Mouse (Mus musculus) embryonic facial prominence, embryonic 11.5 days (tissue): ENCODE data around the gene Sept14. TPM values are rescaled to one million over a fixed set of nuclear protein-coding genes. Genes with fewer than 3 reads are reported as not detected.

Source experiments
- ATAC-seq: fragments of 200-750 bp; cut with Nextera tagmentation; replicated peaks from 2 replicates; pipeline ENCODE4 v1.8.0; 2017; ENCODE audit warnings: low read depth; ENCODE audit not compliant: insufficient number of reproducible peaks, low FRiP score, low TSS enrichment
- DNase-seq: peaks from one replicate; pipeline ENCODE4 v3.0.0-alpha.2; 2015; ENCODE audit warnings: low spot score
- H3K27ac ChIP-seq: fragments of 300-500 bp; sonication (generic); replicated peaks from 2 replicates; pipeline ENCODE4 v1.5.1; 2014; ENCODE audit warnings: mild to moderate bottlenecking, low read depth, low read length, control low read depth
- H3K27me3 ChIP-seq: fragments of 300-500 bp; sonication (generic); 2 replicates; pipeline ENCODE4 v1.6.1; 2014; ENCODE audit warnings: mild to moderate bottlenecking, low read length, moderate library complexity, mixed read lengths; ENCODE audit not compliant: control insufficient read depth, insufficient read depth
- H3K36me3 ChIP-seq: fragments of 300-500 bp; sonication (generic); replicated peaks from 2 replicates; pipeline ENCODE4 v1.6.1; 2014; ENCODE audit warnings: low read depth, mild to moderate bottlenecking, low read length, moderate library complexity, mixed read lengths; ENCODE audit not compliant: control insufficient read depth, insufficient read depth
- H3K4me1 ChIP-seq: fragments of 300-500 bp; sonication (generic); 2 replicates; pipeline ENCODE4 v1.6.1; 2014; ENCODE audit warnings: low read length, mixed read lengths; ENCODE audit not compliant: control insufficient read depth, insufficient read depth
- H3K4me2 ChIP-seq: fragments of 300-500 bp; sonication (generic); 2 replicates; pipeline ENCODE4 v1.6.1; 2014; ENCODE audit warnings: low read depth, mild to moderate bottlenecking, control low read depth, low read length, moderate library complexity
- H3K4me3 ChIP-seq: fragments of 300-500 bp; sonication (generic); 2 replicates; pipeline ENCODE4 v1.5.1; 2014; ENCODE audit warnings: low read depth, low read length, control low read depth
- H3K9ac ChIP-seq: fragments of 300-500 bp; sonication (generic); replicated peaks from 2 replicates; pipeline ENCODE4 v1.6.1; 2014; ENCODE audit warnings: mild to moderate bottlenecking, control low read depth, low read length
- H3K9me3 ChIP-seq: fragments of 300-500 bp; sonication (generic); replicated peaks from 2 replicates; pipeline ENCODE4 v1.6.1; 2016; ENCODE audit warnings: mild to moderate bottlenecking, low read length, inconsistent platforms, mixed read lengths; ENCODE audit not compliant: control insufficient read depth
- WGBS: fragments of 180-500 bp; shearing (Covaris S2); extraction: QIAGEN DNeasy Blood & Tissue Kit; methylation state at CpG from one replicate; pipeline ENCODE4 v1.1.7; 2014; 5-methylcytosine and 5-hydroxymethylcytosine counted together
- polyA plus RNA-seq: library from polyadenylated mRNA; unstranded; fragments of >200 nt; fragmentation: Nextera tagmentation; extraction: Ambion mirVana; gene quantifications from 2 replicates; pipeline ENCODE4 v1.2.1, GENCODE M21; 2014

Gene Sept14
- polyA plus RNA-seq, 1 experiment from 2014 or later, result not detected

GRCm38 (mm10) chr5:129726784-129727183, 18.5 kb upstream of the Sept14 start:
- Histone ChIP-seq H3K4me2 (no peak overlapping the region), H3K9ac (no peak overlapping the region), H3K9me3 (no peaks in the 10 kb centered on the region), H3K27me3 (no peaks in the 10 kb centered on the region), H3K27ac (no peak overlapping the region), H3K36me3 (no peaks in the 10 kb centered on the region), H3K4me1 (no peaks in the 10 kb centered on the region), H3K4me3 (no peak overlapping the region)
- DNase-seq (no peak), ATAC-seq (no peak)
- WGBS, result 70% methylated on average over 3 of the region's 3 CpGs

- Histone ChIP-seq H3K9me3 (no peaks in the 10 kb centered on the region), H3K4me3 (peak overlapping the region; percentile 91), H3K4me1 (no peaks in the 10 kb centered on the region), H3K9ac (peak overlapping the region; percentile 95), H3K27me3 (no peaks in the 10 kb centered on the region), H3K36me3 (no peaks in the 10 kb centered on the region), H3K4me2 (peak overlapping the region; percentile 59), H3K27ac (no peak overlapping the region)
- ATAC-seq (no peak), DNase-seq (peak; percentile 10)
- 30% methylated on average over 7 of the region's 7 CpGs for WGBS
These were observed 17.6 kb upstream of the Sept14 start for GRCm38 (mm10) chr5:129725774-129726392.

DNA sequence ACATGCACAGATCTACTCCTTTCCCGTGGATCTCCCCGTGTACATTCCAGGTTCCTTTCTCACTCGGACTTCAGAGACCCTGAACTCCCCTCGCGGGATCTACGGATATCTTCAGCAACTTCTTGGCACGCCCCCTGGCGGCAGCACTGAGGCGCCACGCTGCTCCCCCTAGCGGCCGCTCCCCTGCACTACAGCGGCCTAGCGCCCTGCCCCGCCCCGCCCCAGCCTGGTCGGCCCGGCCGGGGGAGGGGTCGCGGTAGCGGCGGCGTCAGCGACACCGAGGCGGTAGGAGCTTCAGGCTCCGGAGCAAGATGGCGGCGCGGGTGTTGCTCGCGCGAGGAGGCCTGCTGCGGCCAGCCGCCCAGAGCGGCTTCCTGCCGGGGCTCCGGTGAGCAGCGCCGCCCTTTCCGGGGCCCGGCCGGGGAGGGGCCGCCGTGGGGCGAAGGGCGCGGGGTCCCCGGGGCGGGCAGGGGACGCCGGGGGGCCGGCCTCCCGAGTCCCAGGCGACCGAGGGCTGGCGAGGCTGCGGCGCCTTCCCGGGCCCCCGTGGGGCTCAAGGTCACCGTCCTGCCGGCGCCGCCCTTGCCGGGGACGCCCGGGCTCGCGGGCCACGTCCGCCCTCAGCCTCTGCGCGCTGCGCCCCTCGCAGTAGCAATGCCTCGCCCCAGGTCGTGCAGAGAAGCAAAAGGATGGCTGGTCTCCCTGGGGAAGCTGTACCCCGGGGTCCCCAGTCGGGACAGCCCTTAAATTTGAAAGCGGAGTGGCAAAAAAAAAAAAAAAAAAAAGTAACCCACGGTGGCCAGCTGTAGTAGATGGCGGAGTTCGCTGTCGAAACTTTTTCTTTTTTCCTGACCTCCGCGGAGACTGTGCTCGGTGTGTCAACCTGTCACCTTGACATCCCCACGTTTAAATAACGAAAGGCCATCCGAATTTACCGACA, 16.8 kb upstream of the Sept14 start, which contains the start of gene Nipsnap2:
Gene Nipsnap2 (plus strand): TSS at position 230 of the 940 bp plus-strand sequence.
- no peaks in the 10 kb centered on the region for H3K9me3 ChIP-seq
- H3K36me3 ChIP-seq, result no peaks in the 10 kb centered on the region
- no peaks in the 10 kb centered on the region for H3K4me1 ChIP-seq
- ATAC-seq (peak; percentile 91), DNase-seq (peak; percentile 92)
- peak within 1 kb of the TSS; percentile 91 for H3K4me3 ChIP-seq
- H3K27ac ChIP-seq, result peak within 1 kb of the TSS; percentile 93
- H3K4me2 ChIP-seq, result peak within 1 kb of the TSS; percentile 59
- no peaks in the 10 kb centered on the region for H3K27me3 ChIP-seq
- WGBS, result under 1% methylated on average over 88 of the region's 93 CpGs
- peak within 1 kb of the TSS; percentile 95 for H3K9ac ChIP-seq

- Histone ChIP-seq H3K4me1 (no peaks in the 10 kb centered on the region), H3K27me3 (no peaks in the 10 kb centered on the region), H3K9ac (peak overlapping the region; percentile 95; the same call in 1 of the 2 replicates), H3K9me3 (no peaks in the 10 kb centered on the region), H3K4me2 (peak overlapping the region; percentile 59; the same call in 1 of the 2 replicates), H3K27ac (no peak overlapping the region), H3K4me3 (peak overlapping the region; percentile 91; the same call in 1 of the 2 replicates), H3K36me3 (no peaks in the 10 kb centered on the region)
- ATAC-seq, result no peak
- DNase-seq, result no peak
- WGBS, result 53% methylated on average over 4 of the region's 4 CpGs
These were observed 16.0 kb upstream of the Sept14 start for GRCm38 (mm10) chr5:129724268-129724667.

DNA sequence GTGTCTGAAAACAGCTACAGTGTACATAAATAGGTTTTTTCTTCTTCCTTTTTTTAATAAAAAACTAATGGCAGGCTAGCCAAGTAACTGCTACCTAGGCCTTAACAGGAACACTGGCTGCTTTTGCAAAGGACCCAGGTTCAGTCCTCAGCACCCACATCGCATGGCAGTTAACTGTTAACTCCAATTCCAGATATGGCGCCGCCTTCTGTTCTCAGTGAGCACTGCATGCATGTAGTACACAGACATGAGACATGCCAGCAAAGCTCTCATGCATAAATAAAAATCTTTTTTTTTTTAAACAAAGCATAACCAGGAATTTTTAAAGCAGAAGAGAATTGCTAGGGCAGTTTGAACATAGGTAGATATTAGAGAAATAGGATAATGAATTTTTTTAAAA, 11.9 kb upstream of the Sept14 start:
- ATAC-seq, result no peak
- Histone ChIP-seq H3K4me3 (no peak overlapping the region), H3K36me3 (peaks cover 6% of the 10 kb centered on the region; the same call in 1 of the 2 replicates), H3K9me3 (no peaks in the 10 kb centered on the region), H3K27me3 (no peaks in the 10 kb centered on the region), H3K9ac (no peak overlapping the region), H3K4me2 (no peak overlapping the region), H3K4me1 (no peaks in the 10 kb centered on the region), H3K27ac (no peak overlapping the region)
- no peak for DNase-seq
- 86% methylated on average over 3 of the region's 3 CpGs for WGBS

GRCm38 (mm10) chr5:129717016-129717415, 8.7 kb upstream of the Sept14 start:
- Histone ChIP-seq H3K9ac (no peak overlapping the region), H3K4me1 (no peaks in the 10 kb centered on the region), H3K27me3 (no peaks in the 10 kb centered on the region), H3K4me3 (no peak overlapping the region), H3K4me2 (no peak overlapping the region), H3K36me3 (peaks cover 6% of the 10 kb centered on the region; the same call in 1 of the 2 replicates), H3K27ac (no peak overlapping the region), H3K9me3 (no peaks in the 10 kb centered on the region)
- 79% methylated on average over 9 of the region's 9 CpGs for WGBS
- ATAC-seq (no peak), DNase-seq (no peak)

GRCm38 (mm10) chr5:129715326-129715861, 7.1 kb upstream of the Sept14 start, which contains the start of gene Mrps17:
TSS of gene Mrps17 (plus strand) at chr5:129715497.
- WGBS, result under 1% methylated on average over 33 of the region's 33 CpGs
- no peaks in the 10 kb centered on the region for H3K9me3 ChIP-seq
- H3K36me3 ChIP-seq, result peaks cover 6% of the 10 kb centered on the region; the same call in 1 of the 2 replicates
- H3K4me1 ChIP-seq, result no peaks in the 10 kb centered on the region
- peak; percentile 91 for ATAC-seq
- peak within 1 kb of the TSS; percentile 71 for H3K9ac ChIP-seq
- H3K27me3 ChIP-seq, result no peaks in the 10 kb centered on the region
- H3K27ac ChIP-seq, result no peak within 1 kb of the TSS
- H3K4me3 ChIP-seq, result peak within 1 kb of the TSS; percentile 70
- peak; percentile 97 for DNase-seq
- H3K4me2 ChIP-seq, result peak within 1 kb of the TSS; percentile 71
